Mouse (Mus musculus) midbrain, embryonic 16.5 days (tissue): ENCODE results near the gene Ubxn2a. TPM values are rescaled to one million over a fixed set of nuclear protein-coding genes. Genes with fewer than 3 reads are reported as not detected.
"Not testable (repeated sequence)": the region's sequence is repeated elsewhere in the genome, so short reads cannot be mapped to it uniquely, and the experiment has no call there.

ENCODE experiments used
- ATAC-seq: fragments of 200-750 bp; cut with Nextera tagmentation; 2 replicates; pipeline ENCODE4 v1.8.0; 2017; ENCODE audit warnings: moderate TSS enrichment
- H3K27ac ChIP-seq: fragments of 300-500 bp; sonication (generic); 2 replicates; pipeline ENCODE4 v1.5.1; 2014; ENCODE audit warnings: mild to moderate bottlenecking, low read length, mixed read lengths
- H3K27me3 ChIP-seq: fragments of 300-500 bp; sonication (generic); 2 replicates; pipeline ENCODE4 v1.6.1; 2014; ENCODE audit warnings: low read depth, low read length, mixed read lengths; ENCODE audit not compliant: control insufficient read depth, insufficient read depth
- H3K36me3 ChIP-seq: fragments of 300-500 bp; sonication (generic); 2 replicates; pipeline ENCODE4 v1.6.1; 2014; ENCODE audit warnings: mild to moderate bottlenecking, low read length, moderate library complexity, mixed read lengths; ENCODE audit not compliant: control insufficient read depth, insufficient read depth
- H3K4me1 ChIP-seq: fragments of 300-500 bp; sonication (generic); 2 replicates; pipeline ENCODE4 v1.6.1; 2014; ENCODE audit warnings: mild to moderate bottlenecking, low read length, mixed read lengths; ENCODE audit not compliant: control insufficient read depth, insufficient read depth
- H3K4me2 ChIP-seq: fragments of 300-500 bp; sonication (generic); 2 replicates; pipeline ENCODE4 v1.6.1; 2014; ENCODE audit warnings: mild to moderate bottlenecking, low read length, mixed read lengths
- H3K4me3 ChIP-seq: fragments of 300-500 bp; sonication (generic); 2 replicates; pipeline ENCODE4 v1.5.1; 2014; ENCODE audit warnings: low read depth, mild to moderate bottlenecking, low read length, moderate library complexity, mixed read lengths
- H3K9ac ChIP-seq: fragments of 300-500 bp; sonication (generic); 2 replicates; pipeline ENCODE4 v1.6.1; 2014; ENCODE audit warnings: low read depth, low read length, mixed read lengths
- H3K9me3 ChIP-seq: fragments of 300-500 bp; sonication (generic); replicated peaks from 2 replicates; pipeline ENCODE4 v1.6.1; 2014; ENCODE audit warnings: mild to moderate bottlenecking, low read length, mixed read lengths; ENCODE audit not compliant: control insufficient read depth, poor library complexity, severe bottlenecking
- WGBS: fragments of 180-500 bp; shearing (Covaris S2); extraction: QIAGEN DNeasy Blood & Tissue Kit; methylation state at CpG from one replicate; pipeline ENCODE4 v1.1.7; 2014; 5-methylcytosine and 5-hydroxymethylcytosine counted together
- polyA plus RNA-seq: library from polyadenylated mRNA; unstranded; fragments of >200 nt; fragmentation: Nextera tagmentation; extraction: Ambion mirVana; gene quantifications from 2 replicates; pipeline ENCODE4 v1.2.1, GENCODE M21; 2015

Ubxn2a gene
- polyA plus RNA-seq, 1 experiment from 2014 or later, result 38.7 TPM

DNA sequence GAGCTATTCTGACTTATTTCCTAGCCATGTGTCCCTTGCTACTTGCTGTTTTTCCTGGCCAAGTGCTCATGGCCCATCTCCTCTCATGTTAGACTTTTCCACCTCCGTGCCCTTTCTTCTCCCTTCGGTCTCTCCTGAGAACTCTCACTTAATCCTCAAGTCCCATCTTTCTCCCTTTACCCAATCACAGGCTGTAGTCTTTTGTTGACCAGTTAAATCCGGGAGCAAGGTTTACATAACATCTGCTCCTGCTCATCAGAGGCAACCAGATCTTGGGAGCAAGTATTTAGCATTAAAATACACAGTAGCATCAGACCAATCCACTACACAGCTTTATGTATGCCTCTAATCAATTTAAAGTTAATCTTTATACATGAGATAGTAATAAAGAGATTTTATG, 6.9 kb upstream of the Ubxn2a start:
- Histone ChIP-seq H3K27me3 (no peaks in the 10 kb centered on the region), H3K4me1 (peaks cover 3% of the 10 kb centered on the region), H3K9me3 (no peaks in the 10 kb centered on the region), H3K27ac (no peak overlapping the region), H3K36me3 (no peaks in the 10 kb centered on the region), H3K4me3 (no peak overlapping the region), H3K9ac (no peak overlapping the region), H3K4me2 (no peak overlapping the region)
- no peak for ATAC-seq
- WGBS, result 31% methylated on average over 3 of the region's 3 CpGs

DNA sequence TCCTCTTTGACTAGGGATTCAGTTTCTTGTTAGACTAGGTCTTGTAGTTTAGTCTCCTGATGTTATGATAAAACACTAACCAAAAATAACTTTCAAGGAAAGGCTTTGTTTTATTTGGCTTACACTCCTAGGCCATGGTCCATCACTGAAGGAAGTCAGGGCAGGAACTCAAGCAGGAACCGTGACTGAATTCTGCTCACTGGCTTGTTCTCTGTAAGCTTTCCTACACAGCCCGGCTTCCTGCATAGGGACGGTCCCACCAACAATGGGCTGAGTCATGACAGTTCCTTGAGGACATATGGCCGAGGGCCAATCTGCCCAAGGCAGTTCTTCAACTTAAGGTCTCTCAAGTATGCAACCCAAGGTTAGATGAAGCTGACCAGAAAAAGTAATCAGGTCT, 4.2 kb upstream of the Ubxn2a start:
- no peak overlapping the region for H3K9ac ChIP-seq
- ATAC-seq, result no peak
- no peak overlapping the region for H3K4me2 ChIP-seq
- 81% methylated on average over 4 of the region's 4 CpGs for WGBS
- no peaks in the 10 kb centered on the region for H3K4me1 ChIP-seq
- H3K27me3 ChIP-seq, result no peaks in the 10 kb centered on the region
- H3K4me3 ChIP-seq, result no peak overlapping the region
- H3K9me3 ChIP-seq, result no peaks in the 10 kb centered on the region
- H3K36me3 ChIP-seq, result no peaks in the 10 kb centered on the region
- H3K27ac ChIP-seq, result no peak overlapping the region

DNA sequence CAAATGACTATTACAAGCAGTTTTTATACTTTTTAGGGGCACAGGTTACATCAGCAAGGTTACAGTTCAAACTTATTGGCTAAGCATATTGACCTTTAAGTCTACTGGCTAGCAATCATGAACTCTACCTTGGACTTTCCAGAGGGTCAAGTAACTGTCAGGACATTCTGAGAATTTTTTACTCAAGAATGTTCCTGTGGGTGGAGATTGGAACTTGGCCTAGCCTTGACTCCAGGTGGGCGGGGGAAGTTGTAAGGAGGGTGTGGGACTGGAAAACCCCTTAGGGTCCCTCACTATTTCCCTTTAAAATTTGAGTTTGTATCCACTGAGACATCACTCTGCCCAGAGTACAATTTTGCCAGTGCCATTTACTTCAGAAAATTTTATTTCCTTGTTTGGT, 3.0 kb upstream of the Ubxn2a start:
- WGBS, result 87% methylated on average over 1 of the region's 1 CpGs
- not testable (repeated sequence) for ATAC-seq, H3K36me3 ChIP-seq, H3K27ac ChIP-seq, H3K4me1 ChIP-seq, H3K27me3 ChIP-seq, H3K4me3 ChIP-seq, H3K9me3 ChIP-seq, H3K9ac ChIP-seq, H3K4me2 ChIP-seq

DNA sequence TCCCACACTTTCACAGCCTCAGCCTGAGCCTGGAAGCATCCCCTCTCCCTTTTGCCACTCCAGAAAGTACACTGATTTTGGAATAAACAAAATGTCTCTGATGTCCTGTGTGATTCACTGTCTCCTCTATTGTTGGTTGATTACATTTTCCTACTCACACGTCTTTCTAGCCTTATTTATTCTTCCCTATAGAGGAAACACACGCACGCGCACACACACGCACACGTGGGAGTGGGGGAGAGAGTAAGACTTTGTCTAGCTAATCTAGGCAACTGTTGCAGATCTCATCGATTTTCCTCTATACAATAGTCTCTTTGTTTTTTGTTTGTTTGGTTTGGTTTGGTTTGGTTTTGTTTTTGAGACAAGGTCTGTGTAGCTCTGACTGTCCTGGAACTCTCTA, 886 bp upstream of the Ubxn2a start:
- Histone ChIP-seq H3K9ac (no peak overlapping the region), H3K27ac (no peak overlapping the region), H3K36me3 (no peaks in the 10 kb centered on the region), H3K27me3 (no peaks in the 10 kb centered on the region), H3K4me3 (no peak overlapping the region), H3K4me2 (peak overlapping the region; percentile 72; the same call in 1 of the 2 replicates), H3K9me3 (no peaks in the 10 kb centered on the region), H3K4me1 (peaks cover 6% of the 10 kb centered on the region)
- ATAC-seq, result no peak
- WGBS, result 93% methylated on average over 7 of the region's 7 CpGs

DNA sequence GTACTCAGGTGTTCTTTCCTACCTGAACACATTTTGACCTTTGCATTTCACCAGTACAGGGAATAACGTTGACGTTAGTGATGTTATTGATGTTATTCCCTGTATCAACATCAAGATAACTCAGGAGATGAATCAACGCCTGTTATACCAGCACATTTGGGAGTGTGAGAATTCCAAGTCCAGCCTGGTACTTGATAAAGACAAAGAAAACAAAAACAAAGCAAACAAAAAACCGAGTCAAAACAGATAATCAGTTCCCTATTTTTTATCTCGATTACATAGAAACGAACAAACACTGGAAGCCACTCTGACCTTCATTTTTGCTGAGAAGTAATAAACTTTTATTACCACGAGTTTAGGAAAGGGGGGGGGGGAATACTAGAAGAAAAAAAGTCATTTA, 1.0 kb downstream of the Ubxn2a start:
- peak overlapping the region; percentile 90 for H3K27ac ChIP-seq
- no peaks in the 10 kb centered on the region for H3K36me3 ChIP-seq
- no peak overlapping the region; the same call in 1 of the 2 replicates for H3K9ac ChIP-seq
- peaks cover 6% of the 10 kb centered on the region for H3K4me1 ChIP-seq
- H3K4me2 ChIP-seq, result peak overlapping the region; percentile 72
- H3K9me3 ChIP-seq, result no peaks in the 10 kb centered on the region
- peak overlapping the region; percentile 84 for H3K4me3 ChIP-seq
- whole genome bisulfite sequencing, result 61% methylated on average over 7 of the region's 7 CpGs
- no peak for ATAC-seq
- H3K27me3 ChIP-seq, result no peaks in the 10 kb centered on the region

DNA sequence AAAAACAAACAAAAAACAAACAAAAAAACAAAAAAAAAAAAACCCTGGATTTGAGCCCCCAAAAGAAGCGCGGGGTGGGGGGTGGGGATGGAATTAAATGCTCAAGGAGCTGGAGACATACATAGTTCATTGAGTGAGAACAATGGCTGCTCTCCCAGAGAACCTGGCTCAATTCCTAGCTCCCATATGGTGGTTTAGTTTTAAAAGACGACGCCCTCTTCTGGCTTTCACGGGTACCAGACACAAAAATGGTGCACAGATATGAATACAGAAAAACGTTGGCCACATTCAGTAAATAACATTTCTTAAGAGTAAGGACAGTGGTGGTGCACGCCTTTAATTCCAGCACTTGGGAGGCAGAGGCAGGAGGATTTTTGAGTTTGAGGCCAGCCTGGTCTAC, 1.6 kb downstream of the Ubxn2a start:
- peaks cover 6% of the 10 kb centered on the region for H3K4me1 ChIP-seq
- no peaks in the 10 kb centered on the region for H3K36me3 ChIP-seq
- H3K9me3 ChIP-seq, result no peaks in the 10 kb centered on the region
- no peak overlapping the region for H3K4me3 ChIP-seq
- no peak for ATAC-seq
- H3K9ac ChIP-seq, result no peak overlapping the region
- 88% methylated on average over 7 of the region's 7 CpGs for WGBS
- peak overlapping the region; percentile 72; the same call in 1 of the 2 replicates for H3K4me2 ChIP-seq
- H3K27ac ChIP-seq, result no peak overlapping the region
- no peaks in the 10 kb centered on the region for H3K27me3 ChIP-seq

DNA sequence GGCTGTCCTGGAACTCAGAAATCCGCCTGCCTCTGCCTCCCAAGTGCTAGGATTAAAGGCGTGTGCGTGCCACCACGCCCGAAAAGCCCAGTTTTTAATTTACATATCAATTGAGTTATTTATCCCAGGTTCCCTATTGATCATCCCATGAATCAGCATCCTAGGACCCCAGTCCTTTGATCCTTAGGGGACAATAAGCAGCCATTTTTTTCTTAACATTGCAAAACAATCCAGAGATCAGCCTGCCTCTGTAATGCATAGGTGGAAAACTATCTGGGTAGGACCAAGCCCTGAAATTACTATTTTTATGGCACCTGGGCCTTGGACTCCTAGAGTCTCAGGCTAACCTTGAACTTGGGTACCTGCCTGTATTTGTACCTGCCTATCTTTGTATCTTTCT, 9.5 kb downstream of the Ubxn2a start:
- no peak overlapping the region for H3K9ac ChIP-seq
- peaks cover 2% of the 10 kb centered on the region; the same call in 1 of the 2 replicates for H3K36me3 ChIP-seq
- no peaks in the 10 kb centered on the region for H3K27me3 ChIP-seq
- 87% methylated on average over 5 of the region's 5 CpGs for WGBS
- H3K9me3 ChIP-seq, result no peaks in the 10 kb centered on the region
- no peaks in the 10 kb centered on the region for H3K4me1 ChIP-seq
- H3K27ac ChIP-seq, result no peak overlapping the region
- ATAC-seq, result no peak
- H3K4me2 ChIP-seq, result no peak overlapping the region
- no peak overlapping the region for H3K4me3 ChIP-seq

DNA sequence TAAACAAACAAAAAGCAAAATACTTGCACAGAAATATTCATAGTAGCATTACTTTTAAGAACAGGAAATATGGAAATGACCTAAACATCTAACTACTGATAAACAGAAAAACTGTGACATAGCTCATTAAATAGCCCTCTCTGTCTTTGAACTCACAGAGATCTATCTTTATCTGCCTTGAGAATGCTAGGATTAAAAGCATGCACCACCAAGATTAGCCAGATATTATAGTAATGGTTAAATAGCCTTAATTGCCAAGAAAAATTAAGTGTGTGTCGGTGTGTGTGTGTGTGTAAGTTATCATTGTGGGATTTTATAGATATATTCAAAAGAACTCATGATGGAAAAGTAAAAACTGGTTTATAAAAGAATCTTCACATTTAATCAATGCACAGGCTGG, 17.6 kb downstream of the Ubxn2a start:
- ATAC-seq, result no peak
- 91% methylated on average over 1 of the region's 1 CpGs for WGBS

DNA sequence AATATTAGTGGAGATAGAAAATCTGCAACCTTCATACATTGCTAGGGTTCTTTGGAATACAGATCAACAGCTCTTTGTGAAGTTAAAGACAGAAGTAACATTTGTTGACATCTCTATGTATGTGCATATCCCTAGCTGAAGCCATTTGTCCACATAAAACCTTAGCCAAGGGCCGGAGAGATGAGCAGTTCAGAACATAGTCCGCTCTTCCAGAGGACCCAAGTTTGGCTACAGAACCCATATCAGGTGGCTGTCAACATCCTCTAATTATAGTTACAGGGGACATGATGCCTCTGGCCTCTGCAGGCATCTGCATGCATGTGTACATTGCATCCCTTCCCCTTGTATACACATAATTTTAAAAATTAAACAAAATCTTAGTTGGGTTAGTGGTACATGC, 18.3 kb downstream of the Ubxn2a start:
- H3K9me3 ChIP-seq, result no peaks in the 10 kb centered on the region
- H3K36me3 ChIP-seq, result peaks cover 6% of the 10 kb centered on the region
- no peak overlapping the region for H3K4me3 ChIP-seq
- no peak overlapping the region for H3K27ac ChIP-seq
- no peaks in the 10 kb centered on the region for H3K27me3 ChIP-seq
- H3K9ac ChIP-seq, result no peak overlapping the region
- no peaks in the 10 kb centered on the region for H3K4me1 ChIP-seq
- 98% methylated on average over 2 of the region's 2 CpGs for WGBS
- no peak for ATAC-seq
- H3K4me2 ChIP-seq, result no peak overlapping the region

More for the DNA sequence above, 17.6 kb downstream of the Ubxn2a start:
- no peak overlapping the region for H3K9ac ChIP-seq
- H3K27ac ChIP-seq, result no peak overlapping the region
- H3K4me2 ChIP-seq, result no peak overlapping the region
- peaks cover 6% of the 10 kb centered on the region for H3K36me3 ChIP-seq
- no peak overlapping the region for H3K4me3 ChIP-seq
- no peaks in the 10 kb centered on the region for H3K27me3 ChIP-seq
- no peaks in the 10 kb centered on the region for H3K4me1 ChIP-seq
- no peaks in the 10 kb centered on the region for H3K9me3 ChIP-seq

DNA sequence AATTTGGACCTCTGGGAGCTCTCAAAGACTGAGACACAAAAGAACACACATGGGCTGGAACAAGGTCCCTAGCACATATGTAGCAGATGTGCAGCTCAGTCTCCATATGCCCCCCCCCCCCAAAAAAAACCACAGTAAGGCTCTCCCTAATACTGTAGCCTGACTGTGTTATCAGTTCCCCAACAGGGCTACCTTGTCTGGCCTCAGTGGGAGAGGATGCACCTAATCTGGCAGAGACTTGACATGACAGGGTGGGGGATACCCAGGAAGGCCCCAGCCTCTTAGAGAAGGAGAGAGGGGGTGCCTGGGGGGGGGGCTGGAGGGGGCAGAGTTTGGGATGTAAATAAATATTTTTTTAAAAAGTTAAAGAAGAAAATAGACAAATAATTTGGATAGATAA, 18.8 kb downstream of the Ubxn2a start:
- Histone ChIP-seq H3K4me2 (no peak overlapping the region), H3K36me3 (peaks cover 6% of the 10 kb centered on the region), H3K9ac (no peak overlapping the region), H3K27me3 (no peaks in the 10 kb centered on the region), H3K27ac (no peak overlapping the region), H3K9me3 (no peaks in the 10 kb centered on the region), H3K4me3 (no peak overlapping the region), H3K4me1 (no peaks in the 10 kb centered on the region)
- no peak for ATAC-seq
